Mouse (Mus musculus) hindbrain, postnatal 0 days (tissue): ENCODE data around the gene Usp32. TPM values are rescaled to one million over a fixed set of nuclear protein-coding genes. Genes with fewer than 3 reads are reported as not detected.

Experiments used
- ATAC-seq: fragments of 200-750 bp; cut with Nextera tagmentation; 2 replicates; pipeline ENCODE4 v1.8.0; 2017; ENCODE audit warnings: mild to moderate bottlenecking, moderate TSS enrichment, moderate library complexity
- DNase-seq: peaks from one replicate; pipeline ENCODE4 v3.0.0-alpha.2; 2015; ENCODE audit warnings: low spot score
- H3K27ac ChIP-seq: fragments of 300-500 bp; sonication (generic); 2 replicates; pipeline ENCODE4 v1.5.1; 2014; ENCODE audit warnings: mild to moderate bottlenecking
- H3K27me3 ChIP-seq: fragments of 300-500 bp; sonication (generic); 2 replicates; pipeline ENCODE4 v1.6.1; 2014; ENCODE audit warnings: low read length, mixed read lengths; ENCODE audit not compliant: insufficient read depth
- H3K36me3 ChIP-seq: fragments of 300-500 bp; sonication (generic); 2 replicates; pipeline ENCODE4 v1.6.1; 2014; ENCODE audit warnings: low read length, mixed read lengths; ENCODE audit not compliant: insufficient read depth
- H3K4me1 ChIP-seq: fragments of 300-500 bp; sonication (generic); 2 replicates; pipeline ENCODE4 v1.6.1; 2014; ENCODE audit warnings: antibody characterized with exemption, low read length, mixed read lengths; ENCODE audit not compliant: insufficient read depth
- H3K4me2 ChIP-seq: fragments of 300-500 bp; sonication (generic); 2 replicates; pipeline ENCODE4 v1.6.1; 2014; ENCODE audit warnings: low read depth, mild to moderate bottlenecking, low read length, moderate library complexity, mixed read lengths
- H3K4me3 ChIP-seq: fragments of 300-500 bp; sonication (generic); 2 replicates; pipeline ENCODE4 v1.5.1; 2014; ENCODE audit warnings: low read length
- H3K9ac ChIP-seq: fragments of 300-500 bp; sonication (generic); replicated peaks from 2 replicates; pipeline ENCODE4 v1.6.1; 2014; ENCODE audit warnings: mild to moderate bottlenecking, low read length, moderate library complexity, mixed read lengths
- H3K9me3 ChIP-seq: fragments of 300-500 bp; sonication (generic); 2 replicates; pipeline ENCODE4 v1.6.1; 2016; ENCODE audit warnings: low read length, mixed read lengths
- CTCF ChIP-seq: IDR thresholded peaks from 2 replicates; pipeline ENCODE4 v1.5.1; 2016; ENCODE audit warnings: antibody characterized with exemption, control low read depth, low read depth
- WGBS: fragments of 180-500 bp; shearing (Covaris S2); extraction: QIAGEN DNeasy Blood & Tissue Kit; methylation state at CpG from one replicate; pipeline ENCODE4 v1.1.7; 2014; 5-methylcytosine and 5-hydroxymethylcytosine counted together
- polyA plus RNA-seq: library from polyadenylated mRNA; unstranded; fragments of >200 nt; fragmentation: Nextera tagmentation; extraction: Ambion mirVana; gene quantifications from 2 replicates; pipeline ENCODE4 v1.2.1, GENCODE M21; 2015
- total RNA-seq: library from RNA; depleted of rRNA; stranded (reverse); fragments of >200 nt; gene quantifications from 2 replicates; pipeline ENCODE4 v1.2.3, GENCODE M21; 2014; rRNA removed

The Usp32 gene
- total and polyA plus RNA-seq, 2 experiments from 2014 or later: 10.0 to 33.3 TPM

DNA sequence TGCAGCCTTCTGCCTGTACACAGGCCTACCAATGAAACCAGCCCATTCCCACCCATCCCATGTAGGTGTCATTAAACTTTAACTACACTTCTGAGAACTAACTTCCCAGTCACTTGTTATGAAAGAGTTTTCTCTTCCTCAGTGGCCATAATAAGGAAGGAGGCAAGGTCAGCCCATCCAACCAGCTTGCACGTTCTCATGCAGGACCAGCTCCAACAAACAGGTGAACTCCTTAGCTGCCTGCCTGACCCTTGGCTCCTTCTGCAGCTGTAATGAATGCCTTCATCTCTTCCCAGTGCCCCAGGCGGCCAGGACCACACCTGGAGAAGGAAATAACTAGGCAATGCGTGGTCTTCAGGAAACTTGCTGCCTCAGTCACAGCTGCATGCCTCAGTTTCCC lies 194.1 kb downstream of the Usp32 start:
- DNase-seq (no peak), ATAC-seq (no peak)
- no peak for TF ChIP-seq CTCF
- H3K4me1 ChIP-seq: 0 out of 2 replicates have a peak, but pooled peaks cover 9% of the 10 kb centered on the region
- H3K9ac ChIP-seq: no peak overlapping the region
- no peak overlapping the region for H3K4me3 ChIP-seq
- H3K36me3 ChIP-seq: no peaks in the 10 kb centered on the region
- WGBS: 77% methylated on average over 3 of the region's 3 CpGs
- no peak overlapping the region for H3K27ac ChIP-seq
- H3K9me3 ChIP-seq: no peaks in the 10 kb centered on the region
- no peak overlapping the region for H3K4me2 ChIP-seq
- no peaks in the 10 kb centered on the region for H3K27me3 ChIP-seq

DNA sequence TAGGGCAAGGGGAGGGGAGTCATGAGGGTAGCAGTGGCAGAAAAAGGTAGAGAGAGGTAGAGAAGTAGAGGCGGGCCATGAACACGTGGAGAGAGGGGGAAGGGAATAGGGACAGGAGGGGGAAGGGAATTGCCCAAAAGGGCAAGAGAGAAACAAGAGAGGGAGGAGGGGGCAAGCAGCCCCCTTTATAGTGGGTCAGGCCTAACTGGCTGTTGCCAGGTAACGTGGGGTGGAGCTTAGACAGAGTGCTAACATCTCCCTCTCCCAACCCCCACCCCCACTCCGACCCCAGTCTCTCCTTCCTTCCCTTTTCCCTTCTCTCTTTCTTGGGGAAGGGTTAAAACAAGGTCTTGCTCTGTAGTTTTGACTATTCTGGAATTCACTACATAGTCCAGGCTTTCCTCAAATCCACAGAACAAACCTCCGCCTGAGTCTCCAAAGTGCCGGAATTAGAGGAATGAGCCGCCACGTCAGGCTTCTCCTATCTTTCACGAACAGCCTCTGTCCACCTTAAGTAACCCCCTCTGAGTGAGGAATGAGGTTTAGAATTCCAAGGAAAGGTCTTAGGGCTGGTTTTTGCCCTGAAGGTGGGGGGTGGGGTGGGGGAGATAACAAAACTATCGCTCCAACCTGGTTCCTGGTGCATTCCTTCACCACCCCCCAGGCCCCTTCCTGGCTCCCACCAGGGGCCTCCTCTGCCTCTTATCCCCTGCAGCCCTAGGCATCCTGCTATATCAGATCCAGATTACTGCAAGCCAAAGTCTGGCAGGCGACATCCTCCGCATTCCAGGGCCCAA lies 195.1 kb downstream of the Usp32 start:
- TF ChIP-seq CTCF: no peak
- peak; percentile 60; the same call in 1 of the 2 replicates for ATAC-seq
- H3K4me1 ChIP-seq: peaks cover 14% of the 10 kb centered on the region; the same call in 1 of the 2 replicates
- no peaks in the 10 kb centered on the region for H3K9me3 ChIP-seq
- H3K4me3 ChIP-seq: no peak overlapping the region
- no peaks in the 10 kb centered on the region for H3K36me3 ChIP-seq
- H3K27ac ChIP-seq: no peak overlapping the region
- DNase-seq: no peak
- H3K9ac ChIP-seq: no peak overlapping the region
- H3K4me2 ChIP-seq: no peak overlapping the region
- H3K27me3 ChIP-seq: no peaks in the 10 kb centered on the region
- WGBS: 10% methylated on average over 12 of the region's 12 CpGs

DNA sequence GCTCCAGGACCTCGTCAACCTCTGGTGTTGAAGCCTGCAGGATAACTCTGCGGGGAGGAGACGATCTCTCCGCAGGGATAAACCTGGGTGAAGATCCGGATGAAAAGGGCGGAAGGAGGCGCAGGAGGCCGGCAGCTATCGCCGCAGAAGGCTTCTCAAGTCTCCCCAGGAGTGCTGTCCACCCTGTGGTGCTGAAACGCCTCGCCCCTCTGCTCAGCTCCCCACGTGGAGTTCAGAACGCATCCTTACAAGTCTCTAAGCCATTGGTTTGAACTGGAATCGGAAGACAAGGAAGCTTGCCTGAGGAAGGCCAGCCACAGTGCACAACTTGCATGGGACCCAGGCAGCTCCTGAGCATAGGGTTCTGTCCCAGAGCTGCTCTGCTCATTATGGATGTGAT lies 196.0 kb downstream of the Usp32 start:
- H3K4me3 ChIP-seq: no peak overlapping the region
- no peaks in the 10 kb centered on the region for H3K36me3 ChIP-seq
- 4% methylated on average over 15 of the region's 15 CpGs for WGBS
- peak overlapping the region; percentile 25 for H3K4me2 ChIP-seq
- H3K27ac ChIP-seq: no peak overlapping the region
- no peak overlapping the region for H3K9ac ChIP-seq
- H3K4me1 ChIP-seq: peaks cover 16% of the 10 kb centered on the region; the same call in 1 of the 2 replicates
- DNase-seq (peak; percentile 53), ATAC-seq (no peak)
- no peaks in the 10 kb centered on the region for H3K9me3 ChIP-seq
- H3K27me3 ChIP-seq: no peaks in the 10 kb centered on the region
- TF ChIP-seq CTCF: no peak

DNA sequence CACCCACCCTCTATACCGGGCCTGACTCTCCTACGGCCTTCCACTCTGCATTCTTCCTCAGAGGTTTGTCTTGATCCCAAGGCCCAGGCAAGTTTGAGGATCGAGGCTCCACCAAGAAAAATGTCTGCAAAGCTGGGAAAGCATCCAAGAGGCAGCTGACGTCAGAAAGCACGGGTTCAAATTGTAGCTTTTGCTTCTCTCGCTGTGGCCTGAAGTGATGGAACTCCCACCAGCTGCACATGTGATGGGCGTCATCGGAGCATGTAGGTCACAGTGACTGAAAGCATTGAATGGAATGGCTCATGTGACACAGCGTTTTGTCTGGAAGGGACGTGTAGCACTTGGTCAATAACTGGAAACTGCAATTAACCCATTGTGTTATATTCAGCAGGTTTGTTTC lies 199.8 kb downstream of the Usp32 start:
- DNase-seq: peak; percentile 22
- Histone ChIP-seq H3K4me3 (no peak overlapping the region), H3K4me1 (peaks cover 14% of the 10 kb centered on the region; the same call in 1 of the 2 replicates), H3K27me3 (no peaks in the 10 kb centered on the region), H3K4me2 (no peak overlapping the region), H3K9me3 (no peaks in the 10 kb centered on the region), H3K36me3 (no peaks in the 10 kb centered on the region), H3K27ac (peak overlapping the region; percentile 58), H3K9ac (no peak overlapping the region)
- no peak for ATAC-seq
- no peak for TF ChIP-seq CTCF
- WGBS: 35% methylated on average over 10 of the region's 10 CpGs

DNA sequence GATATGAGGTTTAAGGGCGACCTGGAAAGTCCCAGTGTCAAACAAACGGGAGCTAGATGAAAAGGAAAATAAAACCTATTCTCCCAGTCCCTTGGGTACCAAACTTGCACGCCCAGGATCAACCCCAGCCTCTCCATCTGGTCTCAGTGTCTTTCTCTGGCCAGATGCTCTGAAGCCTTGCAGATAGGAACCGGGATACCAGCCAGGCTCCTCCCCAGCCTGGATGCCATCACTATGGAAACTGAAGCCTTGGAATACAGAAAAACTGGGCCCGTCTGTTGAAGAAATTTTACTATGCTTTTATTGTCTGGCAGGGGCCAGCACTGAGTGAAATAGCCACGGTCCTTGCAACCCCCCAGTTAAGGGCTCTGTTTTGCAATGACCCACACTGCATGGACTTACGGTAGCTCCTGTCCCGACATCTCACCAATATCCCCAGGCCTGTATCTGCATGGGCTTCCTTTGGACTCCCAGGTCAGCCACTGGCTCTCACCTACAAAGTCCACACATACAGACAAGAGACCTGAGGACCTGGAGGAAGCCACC lies 200.4 kb downstream of the Usp32 start:
- Histone ChIP-seq H3K27ac (peak overlapping the region; percentile 58), H3K4me2 (no peak overlapping the region), H3K4me3 (no peak overlapping the region), H3K9me3 (no peaks in the 10 kb centered on the region), H3K36me3 (no peaks in the 10 kb centered on the region), H3K27me3 (no peaks in the 10 kb centered on the region), H3K9ac (no peak overlapping the region), H3K4me1 (peaks cover 12% of the 10 kb centered on the region; the same call in 1 of the 2 replicates)
- ATAC-seq (peak; percentile 84), DNase-seq (peak; percentile 77)
- 19% methylated on average over 8 of the region's 8 CpGs for WGBS
- no peak for TF ChIP-seq CTCF

Other genes with a start within 250 kb of the Usp32 start
- gene Znhit3, start 223.8 kb downstream of the Usp32 start, total RNA-seq: 36.7 and 44.4 TPM in 2 replicates
- 85.9 and 89.3 TPM in 2 replicates for gene Znhit3, start 223.8 kb downstream of the Usp32 start, polyA plus RNA-seq
- gene Car4, start 182.4 kb downstream of the Usp32 start, total RNA-seq: 0.93 and 2.0 TPM in 2 replicates
- 12.3 and 15.0 TPM in 2 replicates for gene Car4, start 182.4 kb downstream of the Usp32 start, polyA plus RNA-seq
- gene 1700125H20Rik, start 30.2 kb upstream of the Usp32 start, total RNA-seq: not detected in 2 replicates
- gene 1700125H20Rik, start 30.2 kb upstream of the Usp32 start, polyA plus RNA-seq: 1.2 and 1.9 TPM in 2 replicates
- gene Appbp2, start 95.0 kb upstream of the Usp32 start, total RNA-seq: 54.0 and 54.8 TPM in 2 replicates
- 44.9 and 45.3 TPM in 2 replicates for gene Appbp2, start 95.0 kb upstream of the Usp32 start, polyA plus RNA-seq
- 11.4 and 12.8 TPM in 2 replicates for gene Ppm1d, start 171.1 kb upstream of the Usp32 start, total RNA-seq
- 14.4 and 14.5 TPM in 2 replicates for gene Ppm1d, start 171.1 kb upstream of the Usp32 start, polyA plus RNA-seq
- 32.3 and 42.9 TPM in 2 replicates for gene Bcas3, start 213.0 kb upstream of the Usp32 start, total RNA-seq
- 28.5 and 31.6 TPM in 2 replicates for gene Bcas3, start 213.0 kb upstream of the Usp32 start, polyA plus RNA-seq